Mouse (Mus musculus): ENCODE data around the gene Olfr1131.
"Not testable (repeated sequence)": the region's sequence is repeated elsewhere in the genome, so short reads cannot be mapped to it uniquely, and the experiment has no call there.

Olfr1131 gene

DNA sequence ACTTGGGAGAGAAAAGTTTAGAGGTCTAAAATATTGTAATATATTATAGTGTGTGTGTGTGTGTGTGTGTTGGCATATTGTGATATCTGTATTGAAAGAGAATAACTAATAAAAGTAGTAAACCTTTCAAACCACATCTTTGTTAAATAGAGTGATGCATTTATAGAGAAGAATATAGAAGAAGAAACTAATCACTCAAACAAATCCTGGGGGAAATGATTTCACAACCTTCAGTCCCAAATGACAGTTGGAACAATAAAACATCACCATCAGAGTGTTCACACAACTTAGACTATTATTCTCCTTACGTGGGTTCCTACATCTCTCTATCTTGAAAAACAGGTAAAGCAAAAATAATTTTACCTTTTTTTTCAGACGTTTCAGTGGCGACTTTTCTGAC lies at the start of gene Olfr1131:
Gene Olfr1131, plus strand, starts transcription at position 301 of the 400 bp plus-strand sequence.
- DNase-seq (ENCODE audit: low spot score) = no peak

DNA sequence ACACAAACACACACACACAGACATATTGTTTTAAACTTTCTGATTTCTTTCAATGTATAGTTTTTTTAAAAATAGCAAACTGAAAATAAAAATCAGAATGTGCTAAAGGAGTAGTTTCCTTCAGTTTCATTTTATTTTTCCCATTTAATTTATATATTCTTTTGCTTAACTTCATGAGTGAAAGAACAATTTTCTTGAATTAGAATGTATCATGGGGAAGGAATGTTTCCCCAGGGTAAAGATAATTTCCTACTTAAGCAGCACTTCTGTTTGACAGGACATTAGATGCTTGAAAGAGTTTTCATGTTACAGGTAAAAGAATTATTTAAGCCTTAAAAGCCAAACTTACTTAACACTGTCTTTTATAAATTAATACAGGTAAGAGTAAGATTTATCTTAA lies 21.0 kb upstream of the Olfr1131 start, which contains the start of gene Olfr1130:
Gene Olfr1130, plus strand, starts transcription at position 301 of the 400 bp plus-strand sequence.
- not testable (repeated sequence) for DNase-seq (ENCODE audit: low spot score)

- no peak for DNase-seq (ENCODE audit: low spot score)
Measured at GRCm38 (mm10) chr2:87637435-87637834, 10.5 kb downstream of the Olfr1131 start, which contains the start of gene Olfr1132. Gene Olfr1132, minus strand, starts transcription at chr2:87637535.

GRCm38 (mm10) chr2:87642441-87642840 lies 15.5 kb downstream of the Olfr1131 start:
- DNase-seq (ENCODE audit: low spot score) = no peak

DNA sequence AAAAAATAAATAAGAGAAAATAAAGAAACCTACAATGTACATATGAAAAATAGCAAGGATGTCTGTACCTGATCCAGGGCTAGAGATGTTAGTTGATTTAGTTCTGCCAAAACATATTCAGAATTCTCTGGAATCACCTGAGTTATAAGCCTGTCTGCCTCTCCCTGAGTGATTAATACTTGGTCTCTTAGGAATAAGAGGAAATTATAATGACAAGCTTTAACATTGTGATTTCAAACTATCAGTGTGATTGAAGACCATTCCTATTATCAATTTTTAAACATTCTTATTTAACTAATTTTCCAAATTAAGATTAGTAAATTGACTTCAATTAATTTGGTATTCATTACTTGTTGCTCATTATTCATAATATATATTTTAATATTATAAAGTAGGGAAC lies 20.4 kb downstream of the Olfr1131 start, which contains the start of gene Olfr1133:
Gene Olfr1133, minus strand, starts transcription at position 101 of the 400 bp plus-strand sequence.
- no peak for DNase-seq (ENCODE audit: low spot score)

GRCm38 (mm10) chr2:87658360-87658759 lies 31.5 kb downstream of the Olfr1131 start, which contains the start of gene Olfr1134:
Gene Olfr1134, minus strand, starts transcription at chr2:87658460.
- DNase-seq (ENCODE audit: low spot score) = no peak

- DNase-seq (ENCODE audit: low spot score) = no peak
Measured at GRCm38 (mm10) chr2:87673564-87673963, 46.7 kb downstream of the Olfr1131 start, which contains the start of gene Olfr1135. Gene Olfr1135, minus strand, starts transcription at chr2:87673664.

Measured in embryo, embryonic 10.5 days (tissue).